Mouse (Mus musculus) monocyte, adult 5-6 weeks (primary cell): ENCODE data around the gene Crbn. TPM values are rescaled to one million over a fixed set of nuclear protein-coding genes. Genes with fewer than 3 reads are reported as not detected.

Source experiments
- ATAC-seq: fragments of 153-309, 156-312 bp; replicated peaks from 2 replicates; pipeline ENCODE4 v1.8.0; 2017; ENCODE audit warnings: mild to moderate bottlenecking; ENCODE audit not compliant: low TSS enrichment, insufficient number of reproducible peaks, severe bottlenecking, poor library complexity, low FRiP score
- total RNA-seq: library from RNA; stranded (forward); fragments of 200-1000, 200-491, 200-594 nt; gene quantifications from 3 replicates; pipeline ENCODE4 v1.2.3, GENCODE M21; 2017

Gene Crbn
- total RNA-seq, 1 experiment from 2014 or later: 81.6 TPM

- peak; percentile 97 for ATAC-seq
Observed at GRCm38 (mm10) chr6:106768640-106769289, 31.1 kb downstream of the Crbn start, which contains the start of gene Trnt1. Gene Trnt1 (plus strand): TSS chr6:106769120.

GRCm38 (mm10) chr6:106766774-106767173 is 33.1 kb downstream of the Crbn start:
- no peak for ATAC-seq

GRCm38 (mm10) chr6:106765892-106766291 is 34.0 kb downstream of the Crbn start:
- ATAC-seq: no peak

GRCm38 (mm10) chr6:106761486-106761885 is 38.4 kb downstream of the Crbn start:
- ATAC-seq: no peak

GRCm38 (mm10) chr6:106760473-106761218 is 39.2 kb downstream of the Crbn start:
- ATAC-seq: peak; percentile 63; the same call in 1 of the 2 replicates

GRCm38 (mm10) chr6:106758299-106758698 is 41.6 kb downstream of the Crbn start:
- ATAC-seq: no peak

GRCm38 (mm10) chr6:106750291-106750690 is 49.6 kb downstream of the Crbn start:
- ATAC-seq: no peak; the same call in 1 of the 2 replicates

GRCm38 (mm10) chr6:106748887-106749388 is 50.9 kb downstream of the Crbn start, which contains the start of gene Il5ra:
Gene Il5ra (minus strand): TSS chr6:106749037.
- ATAC-seq: no peak

GRCm38 (mm10) chr6:106747804-106748203 is 52.1 kb downstream of the Crbn start:
- ATAC-seq: no peak

GRCm38 (mm10) chr6:106747251-106747650 is 52.6 kb downstream of the Crbn start:
- no peak for ATAC-seq

- ATAC-seq: no peak
Observed at GRCm38 (mm10) chr6:106745673-106746394, 54.0 kb downstream of the Crbn start.

GRCm38 (mm10) chr6:106743556-106744233 is 56.2 kb downstream of the Crbn start:
- no peak for ATAC-seq

GRCm38 (mm10) chr6:106740244-106740825 is 59.5 kb downstream of the Crbn start:
- no peak for ATAC-seq

- ATAC-seq: no peak
Observed at GRCm38 (mm10) chr6:106738229-106738628, 61.6 kb downstream of the Crbn start.

- ATAC-seq: no peak
Observed at GRCm38 (mm10) chr6:106732563-106732962, 67.3 kb downstream of the Crbn start.
